Mouse (Mus musculus) right cerebral cortex, postnatal 14 days (tissue): Measurements from ENCODE around the gene Trnp1.

Source experiments
- DNase-seq: peaks from one replicate; pipeline ENCODE4 v3.0.0; 2022

Gene Trnp1

DNA sequence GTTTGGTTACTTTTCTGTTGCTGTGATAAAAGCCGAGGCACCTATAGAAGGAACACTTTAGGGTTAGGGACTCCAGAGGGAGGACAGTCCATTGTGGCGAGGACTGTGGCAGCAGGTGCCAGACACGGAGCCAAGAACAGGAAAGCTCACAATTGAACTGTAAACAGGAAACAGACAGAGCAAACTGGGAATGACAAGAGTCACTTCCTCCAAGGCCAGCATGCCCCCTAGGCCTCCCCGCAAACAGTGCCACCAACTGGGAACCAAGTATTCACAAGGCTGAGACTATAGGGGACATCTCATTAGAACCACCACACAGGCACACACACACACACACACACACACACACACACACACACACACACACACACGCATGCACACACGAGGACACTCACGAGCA, 45.9 kb downstream of the Trnp1 start:
- no peak for DNase-seq

DNA sequence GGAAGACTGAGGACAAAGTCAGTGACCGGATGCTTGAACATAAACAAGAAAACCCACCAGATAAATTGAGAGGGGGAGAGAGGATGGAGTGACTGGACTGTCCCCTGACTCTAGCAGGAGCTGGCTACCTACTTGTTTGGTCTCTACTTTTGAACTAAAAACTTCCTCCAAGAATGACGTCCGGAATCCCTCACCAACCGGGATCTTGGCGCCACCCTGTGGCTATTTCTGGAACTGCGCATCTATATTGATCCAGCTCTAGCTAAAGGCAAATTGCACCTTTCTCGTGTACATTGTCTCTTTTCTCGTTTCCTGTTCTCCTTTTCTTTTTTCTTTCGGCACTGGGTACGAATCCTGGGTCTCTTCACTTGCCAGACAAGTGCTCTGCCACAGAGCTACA, 46.8 kb downstream of the Trnp1 start:
- peak; percentile 91 for DNase-seq

DNA sequence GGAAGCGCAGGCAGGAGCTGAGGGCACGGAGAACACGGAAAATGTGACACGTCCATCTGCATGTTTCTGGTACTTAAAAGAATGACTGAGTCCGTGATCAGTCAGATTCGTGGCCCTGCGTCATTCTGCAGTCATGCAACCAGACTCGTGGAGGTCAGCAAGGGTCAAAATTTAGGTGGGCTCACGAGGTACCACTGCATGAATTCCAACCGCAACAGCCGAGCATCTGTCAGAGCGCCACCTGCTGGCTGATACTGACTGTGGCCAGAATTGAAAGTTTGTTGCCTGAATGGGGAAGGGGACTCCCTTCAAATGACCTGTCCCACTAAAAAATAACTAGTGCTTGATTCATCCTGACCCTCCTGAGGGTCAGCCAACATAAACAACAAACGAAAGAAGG, 48.6 kb downstream of the Trnp1 start:
- peak; percentile 57 for DNase-seq

DNA sequence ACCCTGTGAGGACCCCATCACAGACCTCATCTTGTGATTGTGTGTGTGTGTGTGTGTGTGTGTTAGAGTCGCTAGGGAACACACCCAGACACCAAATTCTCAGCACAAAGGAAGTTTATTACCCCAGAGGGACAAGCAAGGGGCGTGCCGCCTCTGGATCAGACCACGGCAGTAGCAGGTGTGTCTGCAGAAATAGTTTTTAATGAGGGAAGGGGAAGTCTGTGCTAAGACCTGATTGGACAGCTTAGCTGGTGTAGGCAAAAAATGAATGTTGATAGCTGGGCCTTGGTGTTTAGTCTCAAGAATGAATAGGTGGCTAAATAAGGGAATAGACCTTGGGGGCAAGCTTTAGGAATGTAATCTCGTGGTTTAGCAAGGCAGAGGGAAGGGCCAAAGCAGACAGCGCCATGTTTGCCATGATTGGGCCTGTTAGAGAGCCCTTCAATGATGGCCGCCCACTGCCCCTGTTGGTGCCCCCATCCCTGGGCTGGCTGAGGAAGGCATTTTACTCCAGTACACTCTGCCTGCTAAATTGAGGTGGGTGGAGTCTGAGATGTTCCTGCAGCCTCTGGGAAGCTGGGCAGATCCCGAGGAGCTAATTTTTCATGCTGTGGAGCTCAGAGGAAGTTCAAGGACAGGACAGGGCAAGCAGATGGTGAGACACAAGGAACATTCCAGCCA, 49.5 kb downstream of the Trnp1 start:
- no peak for DNase-seq

DNA sequence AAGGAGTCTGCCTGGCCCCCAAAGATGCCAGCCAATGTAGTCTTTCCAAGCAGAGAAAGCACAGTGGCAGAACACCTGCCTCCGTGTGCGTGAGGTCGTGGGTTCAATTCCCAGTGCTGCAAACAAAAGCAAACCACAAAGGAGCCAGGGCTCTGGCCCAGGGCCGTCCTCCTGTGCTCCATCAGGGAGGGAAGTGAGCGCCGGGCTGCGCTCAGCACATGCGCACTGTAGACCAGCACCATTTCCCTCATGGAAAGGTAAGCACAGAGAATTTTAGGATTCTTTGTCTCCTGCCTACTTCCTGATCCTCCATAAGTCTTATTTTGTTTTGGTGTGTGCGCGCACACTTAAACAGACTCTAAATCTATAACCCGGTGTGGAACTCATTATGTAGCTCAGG, 50.4 kb downstream of the Trnp1 start:
- DNase-seq, result no peak

DNA sequence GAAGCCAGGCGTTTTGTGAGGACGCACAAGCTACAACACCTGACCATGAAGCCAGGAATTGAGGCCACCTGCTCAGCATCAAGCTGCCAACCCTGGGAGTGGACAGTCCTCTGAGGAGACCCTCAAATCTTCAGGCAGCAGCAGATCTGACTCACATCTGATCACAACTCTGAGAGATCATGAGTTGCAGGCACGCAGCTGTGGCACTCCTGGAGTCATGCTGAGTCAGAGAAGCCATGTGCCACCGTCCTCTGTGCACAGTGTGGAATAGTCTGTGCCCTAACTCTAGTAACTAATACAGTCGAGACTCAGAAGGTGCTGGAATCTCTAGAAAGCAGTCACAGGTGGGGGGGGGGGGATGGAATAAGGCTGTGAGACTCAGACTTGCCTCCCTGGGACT, 51.0 kb downstream of the Trnp1 start:
- DNase-seq, result no peak

DNA sequence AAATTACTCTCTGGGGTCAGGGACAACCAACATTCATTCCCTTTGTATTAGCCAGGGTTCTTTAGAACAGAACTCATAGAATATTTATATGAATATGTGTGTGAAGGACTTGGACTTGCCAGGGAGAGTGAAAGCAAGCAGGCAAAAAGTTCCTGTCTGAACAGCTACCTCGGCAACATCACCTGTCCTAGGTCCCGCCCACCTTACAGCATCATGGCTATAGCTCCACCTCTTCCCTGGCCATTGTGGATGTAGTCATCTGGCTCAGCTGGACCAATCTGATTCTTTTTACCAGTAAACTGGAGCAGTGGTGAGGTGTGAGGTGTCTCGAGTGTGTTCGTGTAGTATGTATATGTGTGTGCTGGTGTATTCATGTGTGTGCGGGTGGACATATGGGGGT, 52.6 kb downstream of the Trnp1 start:
- no peak for DNase-seq

DNA sequence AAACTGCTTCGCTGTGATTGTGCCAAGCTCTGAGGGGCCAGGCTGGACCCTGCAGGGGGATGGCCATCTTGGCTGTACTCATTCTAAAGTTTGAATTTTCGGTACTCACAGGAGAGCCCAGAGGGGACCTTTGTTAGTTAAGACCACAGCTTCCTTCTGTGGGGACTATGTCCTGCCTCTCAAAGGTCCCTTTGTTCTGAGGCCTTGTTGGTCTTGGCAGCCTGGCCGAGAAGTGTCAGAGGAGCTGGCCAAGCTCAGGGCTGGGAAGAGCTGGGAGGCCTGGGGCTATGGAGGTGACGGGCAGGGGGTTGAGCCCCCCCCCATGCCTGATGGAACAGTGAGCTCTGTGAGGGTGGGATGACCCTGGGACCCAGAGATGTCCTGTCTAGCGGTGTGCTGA, 55.3 kb downstream of the Trnp1 start:
- no peak for DNase-seq

DNA sequence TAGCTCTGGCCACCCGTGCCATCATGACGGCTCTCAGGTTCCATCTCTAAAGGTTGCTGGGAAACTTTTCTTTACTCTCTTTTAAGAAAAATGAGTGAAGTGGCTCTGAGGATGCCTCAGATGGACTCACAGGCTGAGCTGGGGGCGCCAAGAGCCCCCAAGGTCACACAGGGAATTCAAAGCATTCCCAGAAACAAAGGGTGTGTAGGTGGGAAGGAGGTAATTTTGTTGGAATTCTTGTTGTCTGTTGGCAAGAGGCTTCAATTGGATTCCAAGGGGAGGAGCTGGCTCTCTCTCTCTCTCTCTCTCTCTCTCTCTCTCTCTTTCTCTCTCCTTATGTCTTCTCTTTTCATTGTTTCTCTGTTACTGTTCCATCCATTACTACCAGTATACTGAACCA, 56.2 kb downstream of the Trnp1 start:
- DNase-seq, result no peak
